ENCODE assay signal across 8 mouse cellular contexts in genomic region chr11:102087081-102087751, GRCm38 (mm10). TPM values are rescaled to one million over a fixed set of nuclear protein-coding genes. Genes with fewer than 3 reads are reported as not detected.
DNase-seq lines count a peak whose midpoint lies in the region; ATAC-seq and TF ChIP-seq lines count a peak whose summit lies in the region.

No protein-coding gene starts in this region.

- intact Hi-C loops in heart, adult 2 months (cut with DNase I): no loop called here

- WGBS in embryonic facial prominence, embryonic 12.5 days: 0% methylated on average over 39 of the region's 39 CpGs
- WGBS in heart, adult 2 months: under 1% methylated on average over 39 of the region's 39 CpGs
- 1% methylated on average over 38 of the region's 39 CpGs for WGBS in kidney, adult 2 months
- WGBS in limb, embryonic 11.5 days: under 1% methylated on average over 39 of the region's 39 CpGs
- under 1% methylated on average over 39 of the region's 39 CpGs for WGBS in midbrain, embryonic 13.5 days

- no peak for TF ChIP-seq POLR2A in heart, adult 2 months (IDR thresholded peaks at IDR 0.05; ENCODE audit: insufficient read depth, low read depth, low read length)
- TF ChIP-seq POLR2A in kidney, adult 2 months (IDR thresholded peaks at IDR 0.05; ENCODE audit: low read depth, low read length): no peak

- H3K27me3 ChIP-seq in embryonic facial prominence, embryonic 12.5 days: no peaks in the 10 kb centered on the region
- H3K27me3 ChIP-seq in heart, adult 2 months (ENCODE audit: control insufficient read depth, insufficient read depth, low read length): peaks cover 2% of the 10 kb centered on the region; the same call in 1 of the 2 replicates
- no peaks in the 10 kb centered on the region for H3K27me3 ChIP-seq in kidney, adult 2 months (replicated peaks; ENCODE audit: control insufficient read depth, insufficient read depth, low read length)
- H3K27me3 ChIP-seq in limb, embryonic 11.5 days (ENCODE audit: control insufficient read depth, insufficient read depth, low read length): no peaks in the 10 kb centered on the region
- H3K27me3 ChIP-seq in midbrain, embryonic 13.5 days: no peaks in the 10 kb centered on the region

- peak; percentile 62 for ATAC-seq in embryonic facial prominence, embryonic 12.5 days (ENCODE audit: insufficient number of reproducible peaks, insufficient read depth, low FRiP score, low TSS enrichment)
- peak; percentile 68 for ATAC-seq in limb, embryonic 11.5 days (ENCODE audit: insufficient number of reproducible peaks, low FRiP score, low TSS enrichment, low read depth)
- peak; percentile 80 for ATAC-seq in midbrain, embryonic 13.5 days

- peak overlapping the region; percentile 74 for H3K4me2 ChIP-seq in embryonic facial prominence, embryonic 12.5 days (replicated peaks)
- peak overlapping the region; percentile 91 for H3K4me2 ChIP-seq in limb, embryonic 11.5 days (ENCODE audit: low read depth, severe bottlenecking)
- H3K4me2 ChIP-seq in midbrain, embryonic 13.5 days (replicated peaks): peak overlapping the region; percentile 83

- H3K4me1 ChIP-seq in embryonic facial prominence, embryonic 12.5 days: peaks cover 21% of the 10 kb centered on the region
- H3K4me1 ChIP-seq in heart, adult 2 months (ENCODE audit: control insufficient read depth, insufficient read depth, low read length): no peaks in the 10 kb centered on the region; the same call in 1 of the 2 replicates
- no peaks in the 10 kb centered on the region for H3K4me1 ChIP-seq in kidney, adult 2 months (ENCODE audit: control insufficient read depth, insufficient read depth, low read length)
- H3K4me1 ChIP-seq in limb, embryonic 11.5 days (ENCODE audit: control insufficient read depth, insufficient read depth, low read length): peaks cover 28% of the 10 kb centered on the region
- peaks cover 55% of the 10 kb centered on the region for H3K4me1 ChIP-seq in midbrain, embryonic 13.5 days (replicated peaks)

- peak overlapping the region; percentile 71 for H3K4me3 ChIP-seq in embryonic facial prominence, embryonic 12.5 days
- peak overlapping the region; percentile 85 for H3K4me3 ChIP-seq in heart, adult 2 months
- H3K4me3 ChIP-seq in kidney, adult 2 months (ENCODE audit: insufficient read depth, low read depth, low read length): peak overlapping the region; percentile 77
- peak overlapping the region; percentile 69 for H3K4me3 ChIP-seq in limb, embryonic 11.5 days (ENCODE audit: low read depth, low read length)
- H3K4me3 ChIP-seq in midbrain, embryonic 13.5 days (replicated peaks): peak overlapping the region; percentile 78

- DNase-seq in 3T3-L1 (ENCODE audit: low read depth, low spot score): peak; percentile 46
- DNase-seq in adrenal gland, postnatal 25 days: peak; percentile 89
- peak; percentile 65 to 74 for DNase-seq in heart, adult 2 months
- DNase-seq in kidney, adult 2 months: peak; percentile 61
- DNase-seq in limb, embryonic 11.5 days (ENCODE audit: low spot score): peak; percentile 93
- peak; percentile 73 for DNase-seq in spleen, adult 12 weeks (ENCODE audit: low spot score)

- H3K27ac ChIP-seq in embryonic facial prominence, embryonic 12.5 days: peak overlapping the region; percentile 90
- peak overlapping the region; percentile 44 for H3K27ac ChIP-seq in heart, adult 2 months
- H3K27ac ChIP-seq in kidney, adult 2 months (ENCODE audit: insufficient read depth, low read depth, low read length): 0 out of 2 replicates have a peak overlapping the region, but pooled peaks have one; percentile 12
- H3K27ac ChIP-seq in limb, embryonic 11.5 days (replicated peaks; ENCODE audit: low read depth, low read length): peak overlapping the region; percentile 87
- H3K27ac ChIP-seq in midbrain, embryonic 13.5 days: peak overlapping the region; percentile 98

- no peak for TF ChIP-seq CTCF in heart, adult 2 months (IDR thresholded peaks at IDR 0.05)
- no peak for TF ChIP-seq CTCF in kidney, adult 2 months (conservative IDR thresholded peaks at IDR 0.05; ENCODE audit: insufficient read depth, insufficient read length, low read depth, low read length)

- no peaks in the 10 kb centered on the region for H3K79me2 ChIP-seq in heart, adult 2 months (replicated peaks; ENCODE audit: control insufficient read depth, insufficient read depth, low read length)

- H3K9ac ChIP-seq in embryonic facial prominence, embryonic 12.5 days: peak overlapping the region; percentile 71
- peak overlapping the region; percentile 63 for H3K9ac ChIP-seq in heart, adult 2 months (ENCODE audit: low read depth, low read length)
- H3K9ac ChIP-seq in limb, embryonic 11.5 days (ENCODE audit: low read length): peak overlapping the region; percentile 49
- peak overlapping the region; percentile 82 for H3K9ac ChIP-seq in midbrain, embryonic 13.5 days (replicated peaks)

- peaks cover 3% of the 10 kb centered on the region; the same call in 1 of the 2 replicates for H3K36me3 ChIP-seq in embryonic facial prominence, embryonic 12.5 days
- no peaks in the 10 kb centered on the region for H3K36me3 ChIP-seq in heart, adult 2 months (ENCODE audit: control insufficient read depth, insufficient read depth, low read length)
- H3K36me3 ChIP-seq in kidney, adult 2 months (ENCODE audit: control insufficient read depth, insufficient read depth, low read length): no peaks in the 10 kb centered on the region
- 0 out of 2 replicates have a peak, but pooled peaks cover 2% of the 10 kb centered on the region for H3K36me3 ChIP-seq in limb, embryonic 11.5 days (ENCODE audit: control insufficient read depth, insufficient read depth, low read length)
- peaks cover 7% of the 10 kb centered on the region for H3K36me3 ChIP-seq in midbrain, embryonic 13.5 days

- no peaks in the 10 kb centered on the region for H3K9me3 ChIP-seq in embryonic facial prominence, embryonic 12.5 days
- no peaks in the 10 kb centered on the region for H3K9me3 ChIP-seq in limb, embryonic 11.5 days (ENCODE audit: control insufficient read depth, low read length)
- H3K9me3 ChIP-seq in midbrain, embryonic 13.5 days: no peaks in the 10 kb centered on the region

- no peak for TF ChIP-seq EP300 in heart, adult 2 months (IDR thresholded peaks at IDR 0.05; ENCODE audit: insufficient read depth, low read depth, low read length)

RNA-seq across cellular contexts. Expression of gene Mpp2, which starts 1.1 kb away (rescaled TPM):
- total RNA-seq in adrenal gland, postnatal 25 days (2021): 8.7 and 11.8 TPM in 2 replicates
- polyA plus RNA-seq in embryonic facial prominence, embryonic 12.5 days (2016; fragmentation: Nextera tagmentation; extraction: Ambion mirVana): 12.7 and 12.8 TPM in 2 replicates
- total RNA-seq in heart, adult 2 months (2021): 1 to 10 TPM; 2.3 to 2.6 TPM
- polyA plus RNA-seq in heart, adult 2 months (2012; rRNA removed): 5.3 and 5.6 TPM in 2 replicates
- 4.9 and 5.9 TPM in 2 replicates for polyA plus RNA-seq in kidney, adult 2 months (2012; rRNA removed)
- polyA plus RNA-seq in limb, embryonic 11.5 days (2014; fragmentation: Nextera tagmentation; extraction: Ambion mirVana): 9.1 and 10.7 TPM in 2 replicates
- 24.5 and 26.7 TPM in 2 replicates for polyA plus RNA-seq in midbrain, embryonic 13.5 days (2015; fragmentation: Nextera tagmentation; extraction: Ambion mirVana)

RNA-seq across cellular contexts. Expression of gene Ppy, which starts 13.9 kb away (rescaled TPM):
- total RNA-seq in adrenal gland, postnatal 25 days (2021): not detected in 2 replicates
- polyA plus RNA-seq in embryonic facial prominence, embryonic 12.5 days (2016; fragmentation: Nextera tagmentation; extraction: Ambion mirVana): not detected in 2 replicates
- not detected for total RNA-seq in heart, adult 2 months (2021)
- not detected in 2 replicates for polyA plus RNA-seq in heart, adult 2 months (2012; rRNA removed)
- not detected in 2 replicates for polyA plus RNA-seq in kidney, adult 2 months (2012; rRNA removed)
- not detected in 2 replicates for polyA plus RNA-seq in limb, embryonic 11.5 days (2014; fragmentation: Nextera tagmentation; extraction: Ambion mirVana)
- not detected in 2 replicates for polyA plus RNA-seq in midbrain, embryonic 13.5 days (2015; fragmentation: Nextera tagmentation; extraction: Ambion mirVana)

RNA-seq across cellular contexts. Expression of gene Pyy, which starts 20.4 kb away (rescaled TPM):
- total RNA-seq in adrenal gland, postnatal 25 days (2021): not detected in 2 replicates
- 0.71 TPM in 1 of 2 replicates, not detected in the other for polyA plus RNA-seq in embryonic facial prominence, embryonic 12.5 days (2016; fragmentation: Nextera tagmentation; extraction: Ambion mirVana)
- total RNA-seq in heart, adult 2 months (2021): not detected
- not detected in 2 replicates for polyA plus RNA-seq in heart, adult 2 months (2012; rRNA removed)
- not detected in 2 replicates for polyA plus RNA-seq in kidney, adult 2 months (2012; rRNA removed)
- polyA plus RNA-seq in limb, embryonic 11.5 days (2014; fragmentation: Nextera tagmentation; extraction: Ambion mirVana): not detected in 2 replicates
- polyA plus RNA-seq in midbrain, embryonic 13.5 days (2015; fragmentation: Nextera tagmentation; extraction: Ambion mirVana): not detected in 2 replicates

RNA-seq across cellular contexts. Expression of gene Cd300lg, which starts 45.9 kb away (rescaled TPM):
- total RNA-seq in adrenal gland, postnatal 25 days (2021): 36.8 and 46.2 TPM in 2 replicates
- polyA plus RNA-seq in embryonic facial prominence, embryonic 12.5 days (2016; fragmentation: Nextera tagmentation; extraction: Ambion mirVana): 0.43 and 0.55 TPM in 2 replicates
- 10 to 100 TPM; 51.6 to 70.1 TPM for total RNA-seq in heart, adult 2 months (2021)
- polyA plus RNA-seq in heart, adult 2 months (2012; rRNA removed): 102 and 143 TPM in 2 replicates
- 62.1 and 67.1 TPM in 2 replicates for polyA plus RNA-seq in kidney, adult 2 months (2012; rRNA removed)
- polyA plus RNA-seq in limb, embryonic 11.5 days (2014; fragmentation: Nextera tagmentation; extraction: Ambion mirVana): 0.35 and 0.47 TPM in 2 replicates
- 0.32 and 0.40 TPM in 2 replicates for polyA plus RNA-seq in midbrain, embryonic 13.5 days (2015; fragmentation: Nextera tagmentation; extraction: Ambion mirVana)

RNA-seq across cellular contexts. Expression of gene Nags, which starts 58.1 kb away (rescaled TPM):
- total RNA-seq in adrenal gland, postnatal 25 days (2021): 0.27 and 1.3 TPM in 2 replicates
- polyA plus RNA-seq in embryonic facial prominence, embryonic 12.5 days (2016; fragmentation: Nextera tagmentation; extraction: Ambion mirVana): 0.06 TPM in 1 of 2 replicates, not detected in the other
- not detected for total RNA-seq in heart, adult 2 months (2021)
- polyA plus RNA-seq in heart, adult 2 months (2012; rRNA removed): 0.06 and 0.12 TPM in 2 replicates
- 0.23 and 0.39 TPM in 2 replicates for polyA plus RNA-seq in kidney, adult 2 months (2012; rRNA removed)
- 0.08 and 0.13 TPM in 2 replicates for polyA plus RNA-seq in limb, embryonic 11.5 days (2014; fragmentation: Nextera tagmentation; extraction: Ambion mirVana)
- polyA plus RNA-seq in midbrain, embryonic 13.5 days (2015; fragmentation: Nextera tagmentation; extraction: Ambion mirVana): 0.09 TPM in 1 of 2 replicates, not detected in the other

Comparison
In these comparisons a context has a peak if more than half of its experiments do, and no peak if none do; other contexts are left out.
1. Peak in every context shown above with its lines: DNase-seq, ATAC-seq, H3K4me3 ChIP-seq and H3K27ac ChIP-seq.
2. H3K27ac ChIP-seq: peak in every context shown above with its lines; median percentile 98 in midbrain, embryonic 13.5 days; 90 in embryonic facial prominence, embryonic 12.5 days; 87 in limb, embryonic 11.5 days; 44 in heart, adult 2 months; 12 in kidney, adult 2 months.